Mouse (Mus musculus): ENCODE measurements around the gene Fam120b. TPM values are rescaled to one million over a fixed set of nuclear protein-coding genes. Genes with fewer than 3 reads are reported as not detected.

Fam120b gene
- polyA plus RNA-seq, 1 experiment from 2014 or later = 31.1 TPM

- H3K27ac ChIP-seq = no peak overlapping the region
- peaks cover 83% of the 10 kb centered on the region for H3K27me3 ChIP-seq
- no peak for ATAC-seq (ENCODE audit: insufficient number of reproducible peaks, insufficient read depth, low FRiP score, low TSS enrichment, low read depth)
- H3K36me3 ChIP-seq = no peaks in the 10 kb centered on the region
- no peaks in the 10 kb centered on the region for H3K9me3 ChIP-seq
- H3K4me1 ChIP-seq = peaks cover 35% of the 10 kb centered on the region
- peak overlapping the region; percentile 49 for H3K4me3 ChIP-seq
- H3K4me2 ChIP-seq = peak overlapping the region; percentile 90
- WGBS = 7% methylated on average over 22 of the region's 22 CpGs
- peak overlapping the region; percentile 65 for H3K9ac ChIP-seq
These were observed 14.7 kb upstream of the Fam120b start for GRCm38 (mm10) chr17:15381092-15381860.

DNA sequence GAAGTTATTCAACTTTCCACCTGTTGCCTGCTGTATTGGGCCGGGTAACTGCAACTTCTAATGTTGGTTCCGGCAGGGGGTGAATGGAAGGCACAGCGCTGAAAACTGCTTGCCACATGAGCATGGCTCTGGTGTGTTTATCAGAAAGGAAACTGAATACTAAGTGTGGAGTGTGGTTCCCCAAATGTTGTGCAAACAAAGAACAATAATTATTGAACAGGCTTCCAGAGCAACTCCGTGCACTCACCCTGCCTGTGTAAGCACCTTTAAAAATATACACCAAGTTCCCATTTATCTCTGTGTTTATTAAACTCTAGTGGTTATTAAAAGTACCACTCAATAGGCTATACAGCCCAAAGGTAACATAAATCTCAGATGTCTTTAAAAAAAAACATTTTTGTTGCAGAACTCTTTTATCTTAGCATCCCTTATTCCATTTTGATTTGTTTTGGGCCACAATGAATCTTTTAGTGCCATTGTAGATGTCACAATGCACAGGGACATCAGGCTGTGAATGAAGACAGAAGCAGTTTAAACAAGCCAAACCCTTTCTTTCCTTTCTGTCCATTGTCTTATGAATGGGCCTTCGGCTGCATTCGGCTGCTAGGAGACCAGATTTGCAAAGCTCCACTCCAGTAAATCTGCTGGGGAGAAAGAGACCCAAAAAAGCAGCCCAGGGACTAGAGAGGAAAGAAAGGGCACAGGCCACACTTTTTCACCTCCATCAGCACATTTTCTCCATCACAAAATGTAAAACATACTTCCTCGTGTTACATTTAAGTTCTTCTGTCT, 13.9 kb upstream of the Fam120b start:
- peaks cover 75% of the 10 kb centered on the region for H3K27me3 ChIP-seq
- H3K4me3 ChIP-seq = no peak overlapping the region
- H3K36me3 ChIP-seq = no peaks in the 10 kb centered on the region
- peaks cover 27% of the 10 kb centered on the region for H3K4me1 ChIP-seq
- H3K9ac ChIP-seq = no peak overlapping the region
- H3K27ac ChIP-seq = no peak overlapping the region
- H3K4me2 ChIP-seq = no peak overlapping the region
- no peak for ATAC-seq (ENCODE audit: insufficient number of reproducible peaks, insufficient read depth, low FRiP score, low TSS enrichment, low read depth)
- no peaks in the 10 kb centered on the region for H3K9me3 ChIP-seq
- 38% methylated on average over 7 of the region's 7 CpGs for WGBS

DNA sequence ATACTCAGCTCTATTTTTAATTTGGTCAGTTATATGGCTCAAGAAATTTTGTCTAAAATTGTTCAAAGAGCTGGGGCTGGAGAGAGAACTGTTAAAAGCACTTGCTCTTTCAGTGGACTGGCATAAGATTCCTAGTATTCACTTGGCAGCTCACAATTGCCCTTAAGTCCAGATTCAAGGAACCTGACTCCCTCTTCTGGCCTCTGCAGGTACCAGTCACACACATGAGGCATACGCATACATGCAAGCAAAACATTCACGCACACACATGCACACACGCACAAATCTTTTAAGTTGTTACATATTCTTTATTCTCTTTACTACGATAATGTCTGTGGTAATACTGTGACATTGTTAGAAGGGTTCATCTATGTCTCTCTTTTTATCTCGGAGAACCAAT, 12.6 kb upstream of the Fam120b start:
- no peak for ATAC-seq (ENCODE audit: insufficient number of reproducible peaks, insufficient read depth, low FRiP score, low TSS enrichment, low read depth)
- H3K4me1 ChIP-seq = peaks cover 21% of the 10 kb centered on the region
- H3K27ac ChIP-seq = no peak overlapping the region
- H3K36me3 ChIP-seq = no peaks in the 10 kb centered on the region
- no peak overlapping the region for H3K4me2 ChIP-seq
- no peaks in the 10 kb centered on the region for H3K9me3 ChIP-seq
- WGBS = 89% methylated on average over 5 of the region's 5 CpGs
- H3K4me3 ChIP-seq = no peak overlapping the region
- no peak overlapping the region for H3K9ac ChIP-seq
- H3K27me3 ChIP-seq = peaks cover 62% of the 10 kb centered on the region

DNA sequence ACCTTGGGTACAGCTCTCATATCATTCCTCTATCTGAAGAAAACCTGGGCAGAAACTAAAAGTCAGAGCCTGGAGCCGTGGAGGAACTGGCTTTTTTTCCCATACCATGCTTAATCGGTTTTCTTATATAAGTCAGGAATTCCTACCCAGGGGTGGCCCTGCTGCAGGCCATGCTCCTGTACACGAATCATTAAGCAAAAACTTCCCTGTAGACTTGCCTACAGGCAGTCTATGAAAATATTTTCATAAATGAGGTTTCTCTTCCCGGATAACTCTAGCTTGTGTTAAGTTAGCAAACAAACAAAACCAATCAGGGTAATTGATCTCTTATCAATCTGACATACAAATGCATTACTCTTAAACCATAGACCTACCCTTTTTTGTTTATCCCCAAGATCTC, 7.1 kb upstream of the Fam120b start:
- Histone ChIP-seq H3K27ac (no peak overlapping the region), H3K9me3 (no peaks in the 10 kb centered on the region), H3K4me3 (no peak overlapping the region), H3K27me3 (peaks cover 17% of the 10 kb centered on the region), H3K4me1 (no peaks in the 10 kb centered on the region), H3K9ac (no peak overlapping the region), H3K36me3 (no peaks in the 10 kb centered on the region), H3K4me2 (no peak overlapping the region)
- no peak for ATAC-seq (ENCODE audit: insufficient number of reproducible peaks, insufficient read depth, low FRiP score, low TSS enrichment, low read depth)
- 57% methylated on average over 4 of the region's 4 CpGs for WGBS

- no peak for ATAC-seq (ENCODE audit: insufficient number of reproducible peaks, insufficient read depth, low FRiP score, low TSS enrichment, low read depth)
- Histone ChIP-seq H3K4me2 (no peak overlapping the region), H3K4me1 (no peaks in the 10 kb centered on the region), H3K4me3 (no peak overlapping the region), H3K27me3 (peaks cover 15% of the 10 kb centered on the region), H3K9ac (no peak overlapping the region), H3K27ac (no peak overlapping the region), H3K9me3 (no peaks in the 10 kb centered on the region), H3K36me3 (no peaks in the 10 kb centered on the region)
- 78% methylated on average over 8 of the region's 8 CpGs for WGBS
These were observed 6.6 kb upstream of the Fam120b start for GRCm38 (mm10) chr17:15389356-15389755.

- Histone ChIP-seq H3K4me1 (peaks cover 14% of the 10 kb centered on the region), H3K9me3 (no peaks in the 10 kb centered on the region), H3K9ac (no peak overlapping the region), H3K4me3 (no peak overlapping the region), H3K27ac (no peak overlapping the region), H3K4me2 (no peak overlapping the region), H3K27me3 (no peaks in the 10 kb centered on the region), H3K36me3 (peaks cover 46% of the 10 kb centered on the region)
- ATAC-seq (ENCODE audit: insufficient number of reproducible peaks, insufficient read depth, low FRiP score, low TSS enrichment, low read depth) = no peak
- 96% methylated on average over 17 of the region's 17 CpGs for WGBS
These were observed 5.7 kb downstream of the Fam120b start for GRCm38 (mm10) chr17:15401716-15402115.

DNA sequence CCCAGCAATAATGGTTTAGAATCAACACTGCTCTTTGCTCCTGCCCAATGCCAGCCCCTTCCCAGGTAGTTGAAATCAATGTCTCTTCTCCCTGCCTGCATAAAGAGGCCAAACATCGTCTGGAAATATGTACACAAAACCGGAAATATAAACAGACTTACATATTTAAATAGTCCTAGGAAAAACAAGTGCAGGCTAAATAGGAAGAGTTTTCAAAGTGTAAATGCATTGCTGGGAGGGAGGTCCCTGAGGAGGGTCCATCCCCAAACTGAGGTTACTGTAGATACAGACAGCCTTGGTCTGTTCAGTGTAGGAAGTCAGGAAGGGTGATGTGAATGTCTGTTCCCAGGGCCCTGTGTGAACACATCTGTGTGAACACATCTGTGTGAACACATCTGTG, 10.6 kb downstream of the Fam120b start:
- ATAC-seq (ENCODE audit: insufficient number of reproducible peaks, insufficient read depth, low FRiP score, low TSS enrichment, low read depth) = no peak
- Histone ChIP-seq H3K9me3 (no peaks in the 10 kb centered on the region; the same call in 1 of the 2 replicates), H3K4me2 (no peak overlapping the region), H3K27ac (no peak overlapping the region), H3K36me3 (peaks cover 83% of the 10 kb centered on the region), H3K4me3 (no peak overlapping the region), H3K4me1 (no peaks in the 10 kb centered on the region), H3K27me3 (no peaks in the 10 kb centered on the region), H3K9ac (no peak overlapping the region)
- 92% methylated on average over 2 of the region's 2 CpGs for WGBS

GRCm38 (mm10) chr17:15409261-15409660, 13.3 kb downstream of the Fam120b start:
- no peaks in the 10 kb centered on the region; the same call in 1 of the 2 replicates for H3K9me3 ChIP-seq
- 84% methylated on average over 10 of the region's 10 CpGs for WGBS
- H3K4me2 ChIP-seq = no peak overlapping the region
- H3K4me3 ChIP-seq = no peak overlapping the region
- H3K27ac ChIP-seq = no peak overlapping the region
- no peak for ATAC-seq (ENCODE audit: insufficient number of reproducible peaks, insufficient read depth, low FRiP score, low TSS enrichment, low read depth)
- peaks cover 81% of the 10 kb centered on the region for H3K36me3 ChIP-seq
- no peak overlapping the region for H3K9ac ChIP-seq
- no peaks in the 10 kb centered on the region for H3K27me3 ChIP-seq
- no peaks in the 10 kb centered on the region for H3K4me1 ChIP-seq

- no peaks in the 10 kb centered on the region for H3K4me1 ChIP-seq
- H3K36me3 ChIP-seq = peaks cover 88% of the 10 kb centered on the region
- 94% methylated on average over 1 of the region's 1 CpGs for WGBS
- no peak overlapping the region for H3K9ac ChIP-seq
- H3K4me3 ChIP-seq = no peak overlapping the region
- no peaks in the 10 kb centered on the region for H3K27me3 ChIP-seq
- H3K4me2 ChIP-seq = no peak overlapping the region
- no peaks in the 10 kb centered on the region; the same call in 1 of the 2 replicates for H3K9me3 ChIP-seq
- ATAC-seq (ENCODE audit: insufficient number of reproducible peaks, insufficient read depth, low FRiP score, low TSS enrichment, low read depth) = no peak
- H3K27ac ChIP-seq = no peak overlapping the region
These were observed 14.9 kb downstream of the Fam120b start for GRCm38 (mm10) chr17:15410861-15411260.

GRCm38 (mm10) chr17:15416596-15417215, 20.7 kb downstream of the Fam120b start:
- Histone ChIP-seq H3K9me3 (no peaks in the 10 kb centered on the region), H3K9ac (no peak overlapping the region), H3K27ac (no peak overlapping the region), H3K4me3 (no peak overlapping the region), H3K4me1 (no peaks in the 10 kb centered on the region), H3K27me3 (no peaks in the 10 kb centered on the region), H3K4me2 (no peak overlapping the region), H3K36me3 (peaks cover 96% of the 10 kb centered on the region)
- ATAC-seq (ENCODE audit: insufficient number of reproducible peaks, insufficient read depth, low FRiP score, low TSS enrichment, low read depth) = no peak
- 93% methylated on average over 12 of the region's 12 CpGs for WGBS

GRCm38 (mm10) chr17:15419534-15419933, 23.5 kb downstream of the Fam120b start:
- no peak for ATAC-seq (ENCODE audit: insufficient number of reproducible peaks, insufficient read depth, low FRiP score, low TSS enrichment, low read depth)
- H3K27ac ChIP-seq = no peak overlapping the region
- H3K4me1 ChIP-seq = no peaks in the 10 kb centered on the region
- no peaks in the 10 kb centered on the region for H3K9me3 ChIP-seq
- no peak overlapping the region for H3K9ac ChIP-seq
- H3K4me3 ChIP-seq = no peak overlapping the region
- 90% methylated on average over 8 of the region's 8 CpGs for WGBS
- H3K36me3 ChIP-seq = peaks cover 96% of the 10 kb centered on the region
- H3K27me3 ChIP-seq = no peaks in the 10 kb centered on the region
- no peak overlapping the region for H3K4me2 ChIP-seq

Data from embryonic facial prominence, embryonic 13.5 days (tissue).